Mouse (Mus musculus) midbrain, embryonic 16.5 days (tissue): ENCODE measurements around the gene Pttg1. TPM values are rescaled to one million over a fixed set of nuclear protein-coding genes. Genes with fewer than 3 reads are reported as not detected.

Experiments used
- ATAC-seq: fragments of 200-750 bp; cut with Nextera tagmentation; 2 replicates; pipeline ENCODE4 v1.8.0; 2017; ENCODE audit warnings: moderate TSS enrichment
- H3K27ac ChIP-seq: fragments of 300-500 bp; sonication (generic); 2 replicates; pipeline ENCODE4 v1.5.1; 2014; ENCODE audit warnings: mild to moderate bottlenecking, low read length, mixed read lengths
- H3K27me3 ChIP-seq: fragments of 300-500 bp; sonication (generic); 2 replicates; pipeline ENCODE4 v1.6.1; 2014; ENCODE audit warnings: low read depth, low read length, mixed read lengths; ENCODE audit not compliant: control insufficient read depth, insufficient read depth
- H3K36me3 ChIP-seq: fragments of 300-500 bp; sonication (generic); 2 replicates; pipeline ENCODE4 v1.6.1; 2014; ENCODE audit warnings: mild to moderate bottlenecking, low read length, moderate library complexity, mixed read lengths; ENCODE audit not compliant: control insufficient read depth, insufficient read depth
- H3K4me1 ChIP-seq: fragments of 300-500 bp; sonication (generic); 2 replicates; pipeline ENCODE4 v1.6.1; 2014; ENCODE audit warnings: mild to moderate bottlenecking, low read length, mixed read lengths; ENCODE audit not compliant: control insufficient read depth, insufficient read depth
- H3K4me2 ChIP-seq: fragments of 300-500 bp; sonication (generic); 2 replicates; pipeline ENCODE4 v1.6.1; 2014; ENCODE audit warnings: mild to moderate bottlenecking, low read length, mixed read lengths
- H3K4me3 ChIP-seq: fragments of 300-500 bp; sonication (generic); 2 replicates; pipeline ENCODE4 v1.5.1; 2014; ENCODE audit warnings: low read depth, mild to moderate bottlenecking, low read length, moderate library complexity, mixed read lengths
- H3K9ac ChIP-seq: fragments of 300-500 bp; sonication (generic); 2 replicates; pipeline ENCODE4 v1.6.1; 2014; ENCODE audit warnings: low read depth, low read length, mixed read lengths
- H3K9me3 ChIP-seq: fragments of 300-500 bp; sonication (generic); replicated peaks from 2 replicates; pipeline ENCODE4 v1.6.1; 2014; ENCODE audit warnings: mild to moderate bottlenecking, low read length, mixed read lengths; ENCODE audit not compliant: control insufficient read depth, poor library complexity, severe bottlenecking
- WGBS: fragments of 180-500 bp; shearing (Covaris S2); extraction: QIAGEN DNeasy Blood & Tissue Kit; methylation state at CpG from one replicate; pipeline ENCODE4 v1.1.7; 2014; 5-methylcytosine and 5-hydroxymethylcytosine counted together
- polyA plus RNA-seq: library from polyadenylated mRNA; unstranded; fragments of >200 nt; fragmentation: Nextera tagmentation; extraction: Ambion mirVana; gene quantifications from 2 replicates; pipeline ENCODE4 v1.2.1, GENCODE M21; 2015

Pttg1 gene
- polyA plus RNA-seq, 1 experiment from 2014 or later: 53.2 TPM

GRCm38 (mm10) chr11:43451322-43451721 is 25.3 kb upstream of the Pttg1 start:
- 65% methylated on average over 4 of the region's 4 CpGs for WGBS
- ATAC-seq: no peak

GRCm38 (mm10) chr11:43449916-43450315 is 23.9 kb upstream of the Pttg1 start:
- Histone ChIP-seq H3K27ac (no peak overlapping the region), H3K4me2 (no peak overlapping the region), H3K4me3 (no peak overlapping the region), H3K4me1 (no peaks in the 10 kb centered on the region), H3K27me3 (no peaks in the 10 kb centered on the region), H3K9me3 (no peaks in the 10 kb centered on the region), H3K9ac (no peak overlapping the region), H3K36me3 (peaks cover 18% of the 10 kb centered on the region)
- WGBS: 82% methylated on average over 2 of the region's 2 CpGs
- ATAC-seq: no peak

More at GRCm38 (mm10) chr11:43451322-43451721, 25.3 kb upstream of the Pttg1 start:
- no peaks in the 10 kb centered on the region for H3K27me3 ChIP-seq
- H3K4me1 ChIP-seq: no peaks in the 10 kb centered on the region
- no peak overlapping the region for H3K4me3 ChIP-seq
- H3K9me3 ChIP-seq: no peaks in the 10 kb centered on the region
- no peak overlapping the region for H3K9ac ChIP-seq
- no peak overlapping the region for H3K4me2 ChIP-seq
- H3K36me3 ChIP-seq: peaks cover 11% of the 10 kb centered on the region
- H3K27ac ChIP-seq: no peak overlapping the region

- no peak overlapping the region for H3K9ac ChIP-seq
- H3K4me3 ChIP-seq: no peak overlapping the region
- H3K27me3 ChIP-seq: no peaks in the 10 kb centered on the region
- peaks cover 67% of the 10 kb centered on the region for H3K36me3 ChIP-seq
- H3K27ac ChIP-seq: no peak overlapping the region
- no peak for ATAC-seq
- 95% methylated on average over 13 of the region's 13 CpGs for WGBS
- no peaks in the 10 kb centered on the region for H3K4me1 ChIP-seq
- no peaks in the 10 kb centered on the region for H3K9me3 ChIP-seq
- no peak overlapping the region for H3K4me2 ChIP-seq
Measured at GRCm38 (mm10) chr11:43443183-43443582, 17.1 kb upstream of the Pttg1 start.

- Histone ChIP-seq H3K27ac (no peak overlapping the region), H3K9ac (no peak overlapping the region), H3K4me1 (no peaks in the 10 kb centered on the region), H3K4me3 (no peak overlapping the region), H3K9me3 (no peaks in the 10 kb centered on the region), H3K27me3 (no peaks in the 10 kb centered on the region), H3K36me3 (peaks cover 57% of the 10 kb centered on the region), H3K4me2 (no peak overlapping the region)
- WGBS: 96% methylated on average over 10 of the region's 10 CpGs
- ATAC-seq: no peak
Measured at GRCm38 (mm10) chr11:43441121-43441520, 15.1 kb upstream of the Pttg1 start.

GRCm38 (mm10) chr11:43434024-43434407 is 8.0 kb upstream of the Pttg1 start:
- H3K4me3 ChIP-seq: peak overlapping the region; percentile 73
- 3% methylated on average over 9 of the region's 9 CpGs for WGBS
- ATAC-seq: peak; percentile 44
- H3K27me3 ChIP-seq: no peaks in the 10 kb centered on the region
- peaks cover 7% of the 10 kb centered on the region for H3K4me1 ChIP-seq
- peak overlapping the region; percentile 76 for H3K4me2 ChIP-seq
- peak overlapping the region; percentile 70 for H3K9ac ChIP-seq
- H3K36me3 ChIP-seq: peaks cover 8% of the 10 kb centered on the region
- no peaks in the 10 kb centered on the region for H3K9me3 ChIP-seq
- H3K27ac ChIP-seq: peak overlapping the region; percentile 25

GRCm38 (mm10) chr11:43433254-43434023 is 7.4 kb upstream of the Pttg1 start, which contains the start of gene Slu7:
Gene Slu7, plus strand, starts transcription at chr11:43433744.
- H3K9me3 ChIP-seq: no peaks in the 10 kb centered on the region
- H3K36me3 ChIP-seq: peaks cover 4% of the 10 kb centered on the region; the same call in 1 of the 2 replicates
- WGBS: 8% methylated on average over 38 of the region's 38 CpGs
- H3K4me1 ChIP-seq: peaks cover 7% of the 10 kb centered on the region
- no peaks in the 10 kb centered on the region for H3K27me3 ChIP-seq
- H3K9ac ChIP-seq: peak within 1 kb of the TSS; percentile 70
- H3K4me3 ChIP-seq: peak within 1 kb of the TSS; percentile 73
- peak within 1 kb of the TSS; percentile 76 for H3K4me2 ChIP-seq
- ATAC-seq: peak; percentile 94
- peak within 1 kb of the TSS; percentile 25 for H3K27ac ChIP-seq

- peak overlapping the region; percentile 55 for H3K4me3 ChIP-seq
- WGBS: 16% methylated on average over 7 of the region's 7 CpGs
- H3K9ac ChIP-seq: peak overlapping the region; percentile 59; the same call in 1 of the 2 replicates
- peaks cover 5% of the 10 kb centered on the region for H3K4me1 ChIP-seq
- peak; percentile 32; the same call in 1 of the 2 replicates for ATAC-seq
- no peaks in the 10 kb centered on the region for H3K27me3 ChIP-seq
- no peaks in the 10 kb centered on the region for H3K36me3 ChIP-seq
- H3K9me3 ChIP-seq: no peaks in the 10 kb centered on the region
- no peak overlapping the region for H3K27ac ChIP-seq
- peak overlapping the region; percentile 59 for H3K4me2 ChIP-seq
Measured at GRCm38 (mm10) chr11:43426414-43426884, 398 bp upstream of the Pttg1 start.

- Histone ChIP-seq H3K27me3 (no peaks in the 10 kb centered on the region), H3K36me3 (no peaks in the 10 kb centered on the region), H3K4me3 (no peak overlapping the region), H3K27ac (no peak overlapping the region), H3K9me3 (no peaks in the 10 kb centered on the region), H3K9ac (no peak overlapping the region), H3K4me2 (peak overlapping the region; percentile 59), H3K4me1 (peaks cover 5% of the 10 kb centered on the region)
- 92% methylated on average over 9 of the region's 9 CpGs for whole genome bisulfite sequencing
- no peak for ATAC-seq
Measured at GRCm38 (mm10) chr11:43425166-43425709, 813 bp downstream of the Pttg1 start.

GRCm38 (mm10) chr11:43424386-43424785 is 1.7 kb downstream of the Pttg1 start:
- Histone ChIP-seq H3K4me1 (peaks cover 5% of the 10 kb centered on the region), H3K27ac (no peak overlapping the region), H3K4me3 (no peak overlapping the region), H3K9ac (no peak overlapping the region), H3K27me3 (no peaks in the 10 kb centered on the region), H3K36me3 (no peaks in the 10 kb centered on the region), H3K4me2 (no peak overlapping the region), H3K9me3 (no peaks in the 10 kb centered on the region)
- no peak for ATAC-seq
- 77% methylated on average over 5 of the region's 5 CpGs for WGBS
